Mouse (Mus musculus) ovary, postnatal 36 days (tissue): ENCODE results near the gene Rgl3.

Experiments used
- DNase-seq: peaks from one replicate; pipeline ENCODE4 v3.0.0; 2022; ENCODE audit warnings: low spot score, mixed read lengths

Gene Rgl3

GRCm38 (mm10) chr9:21989230-21990110, at the start of gene Rgl3:
Gene Rgl3, minus strand, starts transcription at chr9:21989446.
- DNase-seq = peak; percentile 70

GRCm38 (mm10) chr9:22037826-22038225, 48.6 kb upstream of the Rgl3 start:
- no peak for DNase-seq

GRCm38 (mm10) chr9:22035300-22036044, 46.2 kb upstream of the Rgl3 start:
- DNase-seq = no peak

- no peak for DNase-seq
These were observed 41.1 kb upstream of the Rgl3 start for GRCm38 (mm10) chr9:22030386-22030785.

- no peak for DNase-seq
These were observed 39.2 kb upstream of the Rgl3 start for GRCm38 (mm10) chr9:22028467-22028866.

GRCm38 (mm10) chr9:22024592-22024991, 35.3 kb upstream of the Rgl3 start:
- no peak for DNase-seq

GRCm38 (mm10) chr9:22017208-22017825, 28.1 kb upstream of the Rgl3 start:
- DNase-seq = no peak

- DNase-seq = no peak
These were observed 27.0 kb upstream of the Rgl3 start for GRCm38 (mm10) chr9:22016245-22016644.

GRCm38 (mm10) chr9:22012731-22013130, 23.5 kb upstream of the Rgl3 start:
- no peak for DNase-seq

- DNase-seq = no peak
These were observed 21.8 kb upstream of the Rgl3 start for GRCm38 (mm10) chr9:22011055-22011454.

- no peak for DNase-seq
These were observed 15.3 kb upstream of the Rgl3 start for GRCm38 (mm10) chr9:22004546-22004945.

- no peak for DNase-seq
These were observed 13.9 kb upstream of the Rgl3 start for GRCm38 (mm10) chr9:22003163-22003554.

GRCm38 (mm10) chr9:22002194-22003162, 13.2 kb upstream of the Rgl3 start, which contains the start of the genes Ccdc151 and Prkcsh:
Gene Ccdc151, minus strand, starts transcription at chr9:22002634.
Gene Prkcsh, plus strand, starts transcription at chr9:22002806.
- DNase-seq = peak; percentile 98

- no peak for DNase-seq
These were observed 12.4 kb upstream of the Rgl3 start for GRCm38 (mm10) chr9:22001633-22002032.

GRCm38 (mm10) chr9:22000296-22000695, 11.1 kb upstream of the Rgl3 start:
- no peak for DNase-seq

- DNase-seq = no peak
These were observed 7.1 kb upstream of the Rgl3 start for GRCm38 (mm10) chr9:21996178-21996867.

GRCm38 (mm10) chr9:21992227-21992626, 3.0 kb upstream of the Rgl3 start:
- DNase-seq = no peak

- DNase-seq = peak; percentile 45
These were observed 685 bp downstream of the Rgl3 start for GRCm38 (mm10) chr9:21988421-21989101.

GRCm38 (mm10) chr9:21987592-21988342, 1.5 kb downstream of the Rgl3 start:
- DNase-seq = peak; percentile 20
